Mouse (Mus musculus): ENCODE data around the gene Cgref1. TPM values are rescaled to one million over a fixed set of nuclear protein-coding genes. Genes with fewer than 3 reads are reported as not detected.
A peak's percentile ranks its signal among the peaks of the same experiment; 100 is the strongest.

Cgref1 gene
- polyA plus RNA-seq, 1 experiment from 2014 or later: 30.3 TPM

- Histone ChIP-seq H3K4me1 (replicated peaks) (peaks cover 20% of the 10 kb centered on the region), H3K27me3 (peaks cover 20% of the 10 kb centered on the region; the same call in 1 of the 2 replicates), H3K4me3 (peak overlapping the region; percentile 52), H3K9ac (peak overlapping the region; percentile 77; the same call in 1 of the 2 replicates), H3K27ac (no peak overlapping the region), H3K36me3 (no peaks in the 10 kb centered on the region), H3K9me3 (no peaks in the 10 kb centered on the region), H3K4me2 (peak overlapping the region; percentile 87)
- 76% methylated on average over 10 of the region's 10 CpGs for WGBS
- ATAC-seq (ENCODE audit: low FRiP score): no peak
These were observed 22.8 kb downstream of the Cgref1 start for GRCm38 (mm10) chr5:30922581-30923041.

- H3K36me3 ChIP-seq: no peaks in the 10 kb centered on the region
- H3K27ac ChIP-seq: peak within 1 kb of the TSS; percentile 70
- H3K27me3 ChIP-seq: peaks cover 20% of the 10 kb centered on the region; the same call in 1 of the 2 replicates
- H3K9ac ChIP-seq: peak within 1 kb of the TSS; percentile 77
- peak; percentile 80 for ATAC-seq (ENCODE audit: low FRiP score)
- peaks cover 20% of the 10 kb centered on the region for H3K4me1 ChIP-seq (replicated peaks)
- H3K4me3 ChIP-seq: peak within 1 kb of the TSS; percentile 52
- under 1% methylated on average over 39 of the region's 40 CpGs for WGBS
- H3K4me2 ChIP-seq: peak within 1 kb of the TSS; percentile 87
- H3K9me3 ChIP-seq: no peaks in the 10 kb centered on the region
These were observed 23.9 kb downstream of the Cgref1 start, which contains the start of gene Khk for GRCm38 (mm10) chr5:30921256-30922033. Gene Khk, plus strand, starts transcription at chr5:30921431.

GRCm38 (mm10) chr5:30920621-30921020 is 24.8 kb downstream of the Cgref1 start:
- WGBS: 65% methylated on average over 19 of the region's 19 CpGs
- 0 out of 2 replicates have a peak overlapping the region, but pooled peaks have one; percentile 20 for H3K9ac ChIP-seq

GRCm38 (mm10) chr5:30919831-30920614 is 25.4 kb downstream of the Cgref1 start:
- Histone ChIP-seq H3K4me1 (replicated peaks) (peaks cover 27% of the 10 kb centered on the region), H3K27ac (no peak overlapping the region), H3K36me3 (no peaks in the 10 kb centered on the region), H3K9me3 (no peaks in the 10 kb centered on the region), H3K4me2 (no peak overlapping the region), H3K27me3 (peaks cover 20% of the 10 kb centered on the region; the same call in 1 of the 2 replicates), H3K4me3 (no peak overlapping the region), H3K9ac (peak overlapping the region; percentile 20; the same call in 1 of the 2 replicates)
- ATAC-seq (ENCODE audit: low FRiP score): no peak
- 69% methylated on average over 11 of the region's 11 CpGs for WGBS

More at GRCm38 (mm10) chr5:30920621-30921020, 24.8 kb downstream of the Cgref1 start:
- Histone ChIP-seq H3K4me2 (peak overlapping the region; percentile 87), H3K4me1 (replicated peaks) (peaks cover 21% of the 10 kb centered on the region), H3K9me3 (no peaks in the 10 kb centered on the region), H3K27ac (no peak overlapping the region), H3K27me3 (peaks cover 20% of the 10 kb centered on the region; the same call in 1 of the 2 replicates), H3K4me3 (no peak overlapping the region), H3K36me3 (no peaks in the 10 kb centered on the region)
- ATAC-seq (ENCODE audit: low FRiP score): peak; percentile 3

- H3K27me3 ChIP-seq: peaks cover 12% of the 10 kb centered on the region; the same call in 1 of the 2 replicates
- H3K4me2 ChIP-seq: no peak overlapping the region
- H3K9ac ChIP-seq: no peak overlapping the region; the same call in 1 of the 2 replicates
- no peaks in the 10 kb centered on the region for H3K9me3 ChIP-seq
- no peak for ATAC-seq (ENCODE audit: low FRiP score)
- 81% methylated on average over 8 of the region's 8 CpGs for WGBS
- H3K36me3 ChIP-seq: no peaks in the 10 kb centered on the region
- no peak overlapping the region for H3K27ac ChIP-seq
- peaks cover 39% of the 10 kb centered on the region for H3K4me1 ChIP-seq (replicated peaks)
- no peak overlapping the region for H3K4me3 ChIP-seq
These were observed 26.7 kb downstream of the Cgref1 start for GRCm38 (mm10) chr5:30918691-30919090.

GRCm38 (mm10) chr5:30917891-30918670 is 27.3 kb downstream of the Cgref1 start:
- WGBS: 84% methylated on average over 31 of the region's 31 CpGs
- Histone ChIP-seq H3K9ac (no peak overlapping the region), H3K4me2 (no peak overlapping the region), H3K9me3 (no peaks in the 10 kb centered on the region), H3K4me3 (no peak overlapping the region), H3K36me3 (no peaks in the 10 kb centered on the region), H3K27ac (no peak overlapping the region), H3K27me3 (peaks cover 6% of the 10 kb centered on the region; the same call in 1 of the 2 replicates), H3K4me1 (replicated peaks) (peaks cover 45% of the 10 kb centered on the region)
- no peak for ATAC-seq (ENCODE audit: low FRiP score)

GRCm38 (mm10) chr5:30917348-30917747 is 28.0 kb downstream of the Cgref1 start:
- no peak for ATAC-seq (ENCODE audit: low FRiP score)
- Histone ChIP-seq H3K4me1 (replicated peaks) (peaks cover 45% of the 10 kb centered on the region), H3K9ac (0 out of 2 replicates have a peak overlapping the region, but pooled peaks have one; percentile 29), H3K9me3 (no peaks in the 10 kb centered on the region), H3K4me3 (no peak overlapping the region), H3K36me3 (no peaks in the 10 kb centered on the region), H3K27ac (no peak overlapping the region), H3K4me2 (no peak overlapping the region), H3K27me3 (no peaks in the 10 kb centered on the region)
- 89% methylated on average over 11 of the region's 11 CpGs for WGBS

GRCm38 (mm10) chr5:30916841-30917240 is 28.6 kb downstream of the Cgref1 start:
- 0 out of 2 replicates have a peak overlapping the region, but pooled peaks have one; percentile 29 for H3K9ac ChIP-seq
- H3K4me1 ChIP-seq (replicated peaks): peaks cover 45% of the 10 kb centered on the region
- 98% methylated on average over 9 of the region's 9 CpGs for WGBS
- no peak overlapping the region for H3K4me2 ChIP-seq
- no peak overlapping the region for H3K4me3 ChIP-seq
- 0 out of 2 replicates have a peak overlapping the region, but pooled peaks have one; percentile 46 for H3K27ac ChIP-seq
- ATAC-seq (ENCODE audit: low FRiP score): no peak
- H3K27me3 ChIP-seq: no peaks in the 10 kb centered on the region
- no peaks in the 10 kb centered on the region for H3K36me3 ChIP-seq
- no peaks in the 10 kb centered on the region for H3K9me3 ChIP-seq

- peak overlapping the region; percentile 37 for H3K4me2 ChIP-seq
- no peak overlapping the region for H3K9ac ChIP-seq
- 2% methylated on average over 7 of the region's 7 CpGs for WGBS
- H3K27ac ChIP-seq: peak overlapping the region; percentile 46
- H3K27me3 ChIP-seq: no peaks in the 10 kb centered on the region
- H3K4me1 ChIP-seq (replicated peaks): peaks cover 42% of the 10 kb centered on the region
- no peak overlapping the region for H3K4me3 ChIP-seq
- no peaks in the 10 kb centered on the region for H3K9me3 ChIP-seq
- peak; percentile 85 for ATAC-seq (ENCODE audit: low FRiP score)
- H3K36me3 ChIP-seq: no peaks in the 10 kb centered on the region
These were observed 29.4 kb downstream of the Cgref1 start for GRCm38 (mm10) chr5:30915974-30916433.

GRCm38 (mm10) chr5:30915456-30915855 is 29.9 kb downstream of the Cgref1 start:
- Histone ChIP-seq H3K27ac (peak overlapping the region; percentile 55; the same call in 1 of the 2 replicates), H3K27me3 (peaks cover 3% of the 10 kb centered on the region; the same call in 1 of the 2 replicates), H3K4me3 (peak overlapping the region; percentile 5; the same call in 1 of the 2 replicates), H3K9ac (peak overlapping the region; percentile 56; the same call in 1 of the 2 replicates), H3K9me3 (no peaks in the 10 kb centered on the region), H3K36me3 (no peaks in the 10 kb centered on the region), H3K4me2 (peak overlapping the region; percentile 37), H3K4me1 (replicated peaks) (peaks cover 39% of the 10 kb centered on the region)
- peak; percentile 25 for ATAC-seq (ENCODE audit: low FRiP score)
- 65% methylated on average over 9 of the region's 9 CpGs for WGBS

- H3K4me2 ChIP-seq: peak overlapping the region; percentile 37
These were observed 30.5 kb downstream of the Cgref1 start for GRCm38 (mm10) chr5:30914849-30915248.

More at GRCm38 (mm10) chr5:30914849-30915248, 30.5 kb downstream of the Cgref1 start:
- ATAC-seq (ENCODE audit: low FRiP score): no peak
- peak overlapping the region; percentile 56; the same call in 1 of the 2 replicates for H3K9ac ChIP-seq
- no peaks in the 10 kb centered on the region for H3K9me3 ChIP-seq
- H3K27me3 ChIP-seq: peaks cover 3% of the 10 kb centered on the region; the same call in 1 of the 2 replicates
- H3K4me3 ChIP-seq: peak overlapping the region; percentile 28; the same call in 1 of the 2 replicates
- 84% methylated on average over 6 of the region's 6 CpGs for WGBS
- peaks cover 38% of the 10 kb centered on the region for H3K4me1 ChIP-seq (replicated peaks)
- H3K36me3 ChIP-seq: no peaks in the 10 kb centered on the region
- peak overlapping the region; percentile 55; the same call in 1 of the 2 replicates for H3K27ac ChIP-seq

All from hindbrain, embryonic 13.5 days (tissue).